Mouse (Mus musculus) left cerebral cortex, postnatal 36 days (tissue): ENCODE measurements around the gene Gm28048. TPM values are rescaled to one million over a fixed set of nuclear protein-coding genes. Genes with fewer than 3 reads are reported as not detected.
A peak's percentile ranks its signal among the peaks of the same experiment; 100 is the strongest.

ENCODE experiments used
- DNase-seq, 2 experiments: peaks; one replicate each; pipeline ENCODE4 v3.0.0; 2021 to 2022; ENCODE audit warnings: low spot score in 2 of 2, mixed read lengths in 1 of 2
- intact Hi-C: fragments of 180-260 bp; cut with DNase I; formaldehyde crosslinking; loops from one replicate; pipeline ENCODE4 v1.15.1; 2025
- total RNA-seq, 2 experiments: library from RNA; stranded (reverse); gene quantifications; 2 replicates each; pipeline ENCODE4 v1.2.3; 2021

The Gm28048 gene
- total RNA-seq, 2 experiments from 2014 or later: 8.7 to 13.7 TPM

DNA sequence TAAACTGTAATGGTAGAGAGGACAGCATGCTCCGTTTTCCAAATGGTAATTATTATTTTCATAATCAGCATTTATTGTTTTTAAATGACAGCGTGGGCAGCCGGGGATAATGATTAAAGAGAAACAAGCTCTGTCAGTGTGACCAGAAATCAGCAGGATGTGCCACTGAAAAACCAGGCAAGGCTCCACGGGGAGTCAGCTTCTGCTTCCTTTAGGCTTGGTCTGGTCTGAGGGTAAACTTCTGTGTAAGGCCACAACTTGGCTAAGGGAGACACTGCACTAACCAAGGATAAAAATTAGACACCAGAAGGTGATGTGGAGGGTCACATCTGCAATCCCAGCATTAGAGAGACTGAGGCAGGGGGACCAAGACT is 109.6 kb downstream of the Gm28048 start:
- DNase-seq: no peak
- intact Hi-C loops: no loop called here

DNA sequence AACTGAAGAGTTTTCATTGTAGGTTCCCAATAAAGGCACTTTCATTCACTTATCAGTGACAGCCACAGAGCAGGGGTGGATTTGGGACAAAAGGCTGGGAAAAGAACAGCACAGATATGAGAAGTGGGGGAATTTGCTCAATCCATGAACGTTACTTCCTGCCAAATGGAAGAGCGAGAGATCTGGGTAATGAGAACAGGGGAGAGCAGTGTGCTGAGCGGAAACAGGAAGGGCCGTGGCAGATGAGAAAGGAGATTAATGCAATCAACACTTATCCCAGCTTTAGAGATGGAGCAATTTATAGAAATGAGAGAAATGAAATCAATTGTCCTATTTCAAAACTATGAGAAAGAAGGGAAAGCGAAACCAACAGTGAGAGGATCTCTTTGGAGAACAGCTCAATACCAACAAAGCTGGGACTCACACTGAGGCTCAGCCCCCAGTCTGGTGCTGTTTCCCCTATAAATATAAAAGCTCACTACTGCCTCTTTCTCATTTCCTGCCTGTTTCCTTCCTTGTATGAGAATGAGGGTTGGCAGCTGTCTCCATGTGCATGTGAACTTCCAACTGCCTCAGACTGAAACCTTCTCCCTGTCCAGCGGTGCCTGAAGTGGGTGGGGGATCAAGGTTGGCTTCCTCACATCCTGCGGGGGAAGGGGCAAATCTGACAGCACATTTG is 110.1 kb downstream of the Gm28048 start:
- intact Hi-C loops: no loop called here
- no peak for DNase-seq

DNA sequence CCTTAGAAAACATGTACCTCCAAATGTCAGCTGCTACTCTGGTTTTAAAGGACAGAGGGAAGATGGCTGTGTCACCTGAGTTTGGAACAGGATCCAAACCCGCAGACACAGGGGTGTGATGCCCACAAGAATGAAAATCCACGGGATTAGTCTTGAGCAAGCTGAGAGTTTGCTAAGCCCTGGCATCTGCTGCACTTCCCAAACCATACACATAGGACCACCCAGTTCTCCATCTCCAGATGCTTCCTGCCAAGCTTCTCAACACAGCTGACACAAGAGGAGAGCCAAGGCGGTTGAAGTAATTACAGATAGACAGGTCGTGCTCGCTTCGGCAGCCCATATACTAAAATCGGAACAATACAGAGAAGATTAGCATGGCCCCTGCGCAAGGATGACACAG is 113.3 kb downstream of the Gm28048 start:
- intact Hi-C loops: no loop called here
- DNase-seq: no peak

DNA sequence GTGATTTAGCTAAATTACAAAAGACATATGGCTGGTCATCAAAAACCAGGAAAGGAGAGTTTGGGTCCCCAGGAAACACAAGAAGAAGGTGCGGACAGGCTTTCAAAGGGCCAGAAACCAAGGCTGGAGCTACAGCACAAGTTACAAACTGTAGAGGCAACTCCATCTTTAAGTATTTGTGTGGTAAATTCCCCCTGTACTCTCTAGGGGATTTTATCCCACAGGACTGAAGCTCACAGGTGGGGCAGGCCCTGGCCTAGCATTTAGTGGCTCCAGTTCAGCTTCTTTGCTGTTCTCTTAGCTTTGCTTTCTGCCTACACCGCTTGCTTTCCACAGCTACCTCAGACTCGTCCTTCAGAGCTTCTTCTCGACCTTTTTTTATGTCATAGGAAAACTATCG is 114.2 kb downstream of the Gm28048 start:
- intact Hi-C loops: no loop called here
- DNase-seq: no peak

DNA sequence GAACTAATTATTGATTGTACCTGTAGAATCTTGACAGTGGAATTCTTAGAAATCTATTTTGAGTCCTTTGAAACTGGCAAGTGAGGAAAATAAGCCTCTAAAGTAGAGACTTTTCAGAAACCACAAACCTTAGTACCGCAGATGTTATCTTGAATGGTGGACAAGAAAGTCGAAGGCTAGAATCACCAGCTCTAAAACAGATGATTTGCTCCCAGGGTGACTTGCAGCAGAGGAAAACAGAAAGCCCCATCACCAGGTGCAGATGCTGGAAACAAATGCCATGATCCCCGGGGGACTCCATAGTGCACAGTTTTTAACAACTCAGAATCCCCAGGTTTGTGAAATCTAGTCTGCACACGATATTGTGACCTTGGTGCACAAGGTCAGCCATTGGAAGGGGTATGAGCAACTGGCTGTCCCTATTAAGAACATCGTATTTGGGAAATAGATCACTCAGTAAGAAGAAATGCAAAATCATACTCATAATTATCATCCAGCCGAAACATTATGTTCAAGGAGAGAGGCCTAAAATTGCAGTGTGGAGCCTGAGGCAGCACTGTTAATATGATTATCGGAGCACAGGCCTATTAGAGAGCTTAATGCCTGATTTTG is 116.1 kb downstream of the Gm28048 start:
- intact Hi-C loops: no loop called here
- no peak for DNase-seq

DNA sequence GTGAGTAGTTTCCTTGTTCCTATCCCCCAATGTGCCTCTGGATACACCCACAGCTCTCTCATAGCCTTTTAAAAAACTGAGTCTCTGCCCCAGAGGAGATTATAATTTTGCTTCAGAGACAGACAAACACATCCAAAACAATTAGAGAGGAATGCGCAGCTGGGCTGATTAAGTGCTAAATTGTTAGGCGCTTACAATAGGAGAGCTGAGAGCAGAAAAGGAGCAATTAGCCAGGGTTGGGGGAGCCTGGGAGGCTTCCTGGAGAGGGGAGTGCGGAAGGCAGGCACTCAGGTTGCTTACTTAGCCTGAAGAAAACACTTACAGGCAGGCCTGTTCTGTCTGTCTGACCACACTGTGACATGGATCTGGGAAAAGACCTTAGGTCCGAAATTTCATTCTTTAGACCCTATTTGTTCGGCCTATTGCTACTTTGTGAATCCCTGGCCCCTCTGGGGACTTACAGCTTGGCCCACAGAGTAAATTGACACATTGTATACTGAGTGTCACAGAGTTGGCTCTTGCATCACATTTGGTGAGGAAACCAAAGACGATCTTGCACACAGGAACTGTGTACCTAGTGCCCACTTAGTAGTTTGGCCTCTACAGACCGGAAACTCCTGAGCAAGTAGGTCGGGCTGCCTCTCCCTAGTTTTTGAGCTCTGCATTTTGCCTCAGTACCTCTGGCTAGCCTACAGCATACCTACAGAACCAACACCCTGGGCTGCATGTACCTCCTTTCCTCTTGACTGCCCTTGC is 117.4 kb downstream of the Gm28048 start:
- intact Hi-C loops: no loop called here

DNA sequence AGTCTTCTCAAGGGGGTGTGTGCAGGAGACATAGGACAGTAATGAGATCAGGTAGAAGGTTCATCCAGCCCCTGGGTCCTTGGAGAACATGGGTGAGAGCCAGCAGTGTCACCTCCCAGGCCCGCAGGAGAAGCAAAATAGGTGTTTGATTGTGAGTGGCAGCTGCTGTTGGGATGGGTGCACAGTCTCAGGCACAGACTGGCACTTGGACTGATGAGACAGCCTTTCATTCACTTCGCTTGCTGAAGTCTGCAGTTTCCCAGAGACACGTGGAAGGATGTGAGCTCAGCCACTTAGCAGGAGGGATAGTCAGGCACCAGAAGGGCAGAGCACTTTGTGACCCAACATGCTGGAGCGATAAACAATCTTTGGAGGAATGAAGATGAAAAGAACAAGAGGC is 118.3 kb downstream of the Gm28048 start:
- intact Hi-C loops: no loop called here
- no peak for DNase-seq

More for the DNA sequence above, 117.4 kb downstream of the Gm28048 start:
- DNase-seq: no peak

DNA sequence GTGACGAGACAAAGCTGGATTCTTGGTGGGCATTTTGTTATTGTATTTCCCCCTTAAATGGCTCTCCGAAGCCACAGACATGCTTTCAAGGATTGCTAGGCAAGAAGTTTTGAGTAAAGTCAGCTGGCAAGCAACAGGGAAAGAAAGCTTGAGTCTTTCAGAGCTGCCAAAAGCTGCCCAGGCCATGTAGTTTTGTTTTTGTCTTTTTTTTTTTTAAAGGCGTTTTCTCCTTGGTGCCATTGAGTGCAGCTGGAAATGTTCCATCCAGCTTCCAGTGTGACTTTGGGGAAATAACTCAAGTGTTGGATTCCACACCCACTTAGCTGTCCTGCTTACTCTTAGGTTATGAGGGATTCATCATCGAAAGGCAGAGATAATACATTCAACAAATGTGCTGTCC is 120.6 kb downstream of the Gm28048 start:
- intact Hi-C loops: no loop called here
- no peak for DNase-seq

DNA sequence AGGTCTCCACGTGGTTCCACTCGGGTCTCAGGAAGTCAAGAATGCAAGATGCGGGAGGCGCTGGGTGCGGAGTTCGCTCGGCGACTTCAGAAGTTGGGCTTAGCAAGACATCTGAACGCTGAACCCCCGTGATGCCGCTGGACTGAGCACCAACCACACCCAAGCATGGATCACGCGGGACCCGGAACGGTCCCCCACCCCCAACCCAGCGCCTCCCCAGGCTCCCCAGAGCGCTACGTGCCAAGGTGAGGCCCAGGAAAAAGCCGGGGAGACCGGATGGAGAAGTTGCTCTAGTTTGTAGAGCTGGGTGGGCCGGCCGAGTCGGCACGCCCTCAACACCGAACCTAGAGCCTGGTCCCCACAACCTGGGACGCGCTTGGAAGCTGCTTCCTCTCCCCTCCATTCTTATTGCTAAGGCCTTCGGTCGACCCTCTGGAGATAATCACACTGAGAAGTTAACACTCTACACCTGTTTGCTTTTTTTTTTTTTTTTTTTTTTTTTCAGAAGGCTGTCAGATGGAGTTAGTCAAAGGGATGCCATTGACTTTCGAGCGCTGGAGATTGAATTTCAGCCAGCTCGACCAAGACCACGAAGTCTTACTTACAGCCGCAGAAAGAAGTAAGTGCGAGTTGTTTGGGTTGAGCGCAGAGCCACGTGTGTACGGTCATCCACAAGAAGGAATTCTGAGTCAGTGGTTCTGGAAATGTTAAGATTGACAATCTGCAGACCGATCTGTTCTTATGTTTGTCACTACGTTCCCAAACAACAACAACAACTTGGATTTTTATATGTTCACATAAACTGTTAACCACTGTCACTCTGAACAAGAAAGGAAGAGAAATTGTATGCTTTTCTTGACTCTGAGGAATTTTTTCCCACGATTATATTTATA is 121.3 kb downstream of the Gm28048 start, which contains the start of gene B3gnt2:
B3gnt2 (minus strand) TSS at position 627 of the 893 bp plus-strand sequence.
- intact Hi-C loops: no loop called here
- DNase-seq: no peak

DNA sequence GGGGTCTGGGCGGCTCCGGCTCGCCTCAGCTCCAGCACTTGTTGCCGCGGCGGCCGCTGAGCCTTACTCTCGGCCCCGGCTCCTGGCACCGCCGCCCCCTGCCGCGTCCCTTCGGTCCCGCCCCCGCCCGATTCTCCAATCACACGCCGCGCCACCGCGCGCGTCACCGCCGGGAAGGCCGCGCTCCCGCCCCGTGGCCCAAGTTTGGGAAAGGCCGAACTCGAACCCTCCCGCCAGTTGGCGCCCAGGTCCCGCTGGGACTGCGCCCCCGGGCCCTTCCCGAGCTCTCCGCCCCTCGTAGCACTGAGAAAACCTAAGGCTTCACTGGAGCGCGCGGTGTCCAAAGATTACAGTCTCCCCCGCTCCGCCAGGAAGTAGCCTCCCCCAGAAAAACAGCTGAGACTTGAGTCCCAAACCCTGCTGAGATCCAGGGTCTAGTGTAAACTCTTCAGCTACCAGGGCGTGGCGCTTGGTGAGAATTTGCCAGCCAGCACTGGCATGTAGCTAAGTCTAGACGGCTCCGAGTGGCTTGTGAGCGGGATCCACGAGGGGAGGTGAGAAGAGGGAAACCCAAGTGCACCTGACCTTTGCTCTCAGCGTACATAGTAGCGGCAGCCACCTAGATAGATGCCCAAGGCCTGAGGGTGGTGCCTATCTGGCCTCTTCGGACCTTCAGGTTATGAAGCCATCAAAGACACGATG is 122.1 kb downstream of the Gm28048 start:
- intact Hi-C loops: loop anchor here (5.0 kb wide), 1 partner anchor 98 kb away; no protein-coding TSS in a partner anchor
- peak; percentile 83 to 87 for DNase-seq

DNA sequence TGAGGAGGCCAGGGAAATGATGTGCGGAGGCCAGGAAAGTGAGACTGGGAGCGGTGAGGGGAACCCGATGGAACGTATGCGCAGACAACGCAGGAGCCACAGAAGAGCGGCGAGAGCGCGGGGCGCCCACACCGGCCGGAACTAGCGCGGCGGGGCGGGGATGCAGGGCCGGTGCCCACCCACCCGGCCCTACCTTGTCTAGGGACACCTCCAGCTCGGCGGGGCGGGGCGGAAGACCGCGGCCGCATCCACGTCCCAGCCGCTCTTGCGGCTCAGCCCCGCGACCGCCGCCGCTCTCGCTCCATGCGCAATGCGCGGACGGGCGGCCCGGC is 122.6 kb downstream of the Gm28048 start:
- intact Hi-C loops: loop anchor here (5.0 kb wide), 1 partner anchor 98 kb away; no protein-coding TSS in a partner anchor
- DNase-seq: no peak

DNA sequence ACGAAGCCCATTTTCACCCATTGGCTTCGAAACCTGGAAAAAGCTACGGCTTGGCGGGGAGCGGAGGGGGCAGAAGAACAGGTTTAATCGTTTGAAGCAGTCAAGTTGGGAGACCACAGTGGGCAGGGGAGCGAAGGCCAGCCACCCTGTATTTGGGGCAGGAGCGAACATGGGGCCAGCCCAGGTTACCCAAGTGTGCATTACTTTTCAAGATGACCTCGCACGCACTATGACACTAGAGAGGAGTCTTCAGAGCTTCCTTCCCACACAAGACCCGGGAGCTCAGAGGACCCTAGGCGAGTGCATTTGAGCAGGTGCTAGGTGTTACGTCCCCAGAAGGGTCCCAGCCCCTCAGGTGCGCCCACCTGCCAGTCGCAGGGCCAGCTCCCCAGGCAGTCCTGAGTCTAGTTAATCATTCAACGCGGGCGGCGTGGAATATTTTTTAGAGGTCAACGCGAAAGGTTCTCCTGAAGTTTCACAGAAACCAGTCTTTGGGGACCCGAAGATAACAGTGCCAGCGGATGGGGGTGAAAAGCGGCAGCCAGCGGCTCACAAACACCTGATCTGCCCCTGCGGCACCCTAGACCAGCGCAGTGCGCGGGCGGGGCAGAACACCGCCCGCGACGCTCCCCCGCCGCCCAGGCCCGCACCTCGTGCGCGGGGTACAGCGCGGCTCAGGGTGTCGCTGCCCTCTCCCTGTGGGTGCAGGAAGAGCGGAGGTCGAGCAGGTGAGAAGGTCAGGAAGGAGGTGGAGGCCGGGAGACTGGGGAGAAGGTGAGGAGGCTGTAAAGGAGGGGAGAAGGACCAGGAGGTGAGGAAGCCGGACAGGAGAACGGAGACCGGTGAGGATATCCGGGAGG is 123.2 kb downstream of the Gm28048 start:
- intact Hi-C loops: loop anchor here (5.0 kb wide), 1 partner anchor 99 kb away; no protein-coding TSS in a partner anchor
- DNase-seq: peak; percentile 21 to 28

DNA sequence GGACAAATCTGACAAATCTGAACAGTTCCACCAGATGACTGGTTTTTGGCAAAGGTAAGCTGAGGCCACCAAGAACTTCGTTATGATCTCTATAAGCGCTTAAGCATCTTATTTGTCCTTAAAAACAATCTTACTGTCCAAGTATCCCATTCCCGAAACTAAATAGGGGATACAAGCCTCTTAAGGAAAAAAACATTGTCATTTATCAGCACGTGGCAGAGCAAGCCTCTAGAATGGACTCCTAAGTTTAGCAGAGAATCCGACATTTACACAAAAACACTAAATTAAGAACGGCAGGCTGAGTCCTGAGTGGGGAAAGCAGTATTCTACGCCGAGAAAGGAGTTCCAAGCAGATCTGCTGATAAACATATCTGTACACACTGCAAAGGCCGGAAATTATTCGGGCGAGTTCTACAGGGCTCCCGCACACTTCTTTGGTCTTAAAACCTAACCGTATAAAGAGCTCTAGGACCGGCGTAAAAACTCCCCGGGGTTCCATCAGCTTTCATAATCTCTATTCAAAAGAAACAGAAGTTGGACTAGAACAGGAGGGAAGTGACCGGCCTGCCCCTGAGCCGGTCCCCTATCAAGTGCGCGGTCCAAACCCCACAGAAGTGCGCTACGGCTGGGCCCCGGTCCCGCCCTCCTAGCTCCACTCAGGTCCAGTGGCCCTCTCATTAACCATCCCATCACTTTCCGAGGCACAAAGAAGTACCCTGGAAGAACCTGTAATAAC is 124.0 kb downstream of the Gm28048 start:
- no peak for DNase-seq
- intact Hi-C loops: loop anchor here (5.0 kb wide), 1 partner anchor 99 kb away; no protein-coding TSS in a partner anchor

DNA sequence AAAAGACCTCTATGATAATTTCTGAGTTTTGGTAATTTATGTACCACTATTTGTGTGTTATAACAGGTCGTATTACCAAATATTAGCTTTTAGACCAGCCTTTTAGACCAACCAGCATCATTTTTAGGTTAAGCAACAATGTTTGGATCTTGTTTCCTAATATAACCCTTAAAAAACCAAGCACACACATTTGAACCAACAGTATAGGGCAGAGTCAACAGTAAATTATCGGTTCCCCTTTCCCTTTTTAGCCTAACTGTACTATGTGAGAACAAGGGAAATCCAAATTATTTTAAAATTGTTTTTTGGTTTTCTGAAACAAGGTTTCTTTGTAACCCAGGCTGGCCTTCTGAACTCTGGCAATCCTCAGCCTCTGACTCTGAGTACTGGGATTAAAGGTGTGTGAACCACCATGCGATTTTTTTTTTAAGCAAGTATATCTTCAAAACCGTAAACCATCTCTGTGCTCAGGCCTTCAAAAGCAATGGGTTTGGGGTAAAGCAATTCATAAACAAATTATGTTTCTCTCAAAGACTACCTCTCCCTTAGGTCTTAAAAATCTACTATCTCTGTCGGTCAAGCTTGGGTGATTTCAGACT is 124.7 kb downstream of the Gm28048 start:
- DNase-seq: no peak
- intact Hi-C loops: loop anchor here (5.0 kb wide), 1 partner anchor 100 kb away; no protein-coding TSS in a partner anchor

DNA sequence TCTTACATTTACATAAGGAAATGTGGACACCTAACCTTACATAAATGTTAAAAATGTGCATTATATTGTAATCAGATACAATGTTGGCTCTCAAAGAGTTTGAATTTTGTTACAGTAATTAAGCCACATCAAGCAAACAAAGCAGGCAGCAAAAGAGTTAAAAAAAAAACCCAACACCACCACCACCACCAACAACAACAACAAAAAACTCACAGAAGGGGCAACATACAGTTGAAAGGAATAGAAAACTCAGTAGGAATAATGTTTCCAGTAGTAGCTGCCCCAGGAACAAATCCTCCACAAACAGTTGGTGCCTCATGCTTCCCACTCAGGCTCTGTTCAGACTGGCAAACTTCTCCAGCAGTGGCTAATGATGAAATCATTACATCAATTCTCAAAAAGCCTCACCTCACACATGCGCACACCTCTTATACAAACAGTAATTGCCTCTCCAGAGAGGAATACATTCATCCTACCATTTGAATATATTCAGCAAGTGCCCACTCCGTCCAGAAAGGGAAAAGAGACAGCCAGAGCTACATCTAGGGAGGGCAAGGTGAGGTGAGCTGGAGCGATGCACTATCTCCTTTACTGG is 125.4 kb downstream of the Gm28048 start:
- intact Hi-C loops: loop anchor here (5.0 kb wide), 1 partner anchor 101 kb away; no protein-coding TSS in a partner anchor
- no peak for DNase-seq

DNA sequence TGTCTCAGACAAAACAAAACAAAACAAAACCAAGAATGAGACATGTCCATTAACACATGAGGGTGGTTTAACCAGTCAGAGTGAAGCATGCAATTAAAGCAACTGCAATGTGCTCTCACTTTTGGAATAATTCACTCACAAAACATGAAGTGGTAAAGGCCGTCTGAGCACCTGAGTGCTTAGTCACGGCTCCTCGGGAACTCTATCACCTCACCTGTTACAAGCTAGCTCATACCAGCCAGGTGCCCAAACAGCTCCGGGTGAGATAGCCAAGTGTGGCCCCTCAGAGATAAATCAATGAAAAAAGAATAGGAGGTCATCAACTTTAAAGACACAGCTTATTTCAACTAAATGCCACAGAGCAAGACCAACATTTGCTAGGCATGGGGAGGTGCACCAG is 127.3 kb downstream of the Gm28048 start:
- intact Hi-C loops: loop anchor here (5.0 kb wide), 1 partner anchor 222 kb away; no protein-coding TSS in a partner anchor
- DNase-seq: no peak
